Mouse (Mus musculus) liver, adult (tissue): ENCODE measurements around the gene Abhd14b.
A peak's percentile ranks its signal among the peaks of the same experiment; 100 is the strongest.

ENCODE experiments used
- GATA4 ChIP-seq: IDR thresholded peaks from 2 replicates; pipeline ENCODE4 v1.6.1; 2014; ENCODE audit warnings: mild to moderate bottlenecking, low read length; ENCODE audit not compliant: insufficient replicate concordance

Gene Abhd14b

DNA sequence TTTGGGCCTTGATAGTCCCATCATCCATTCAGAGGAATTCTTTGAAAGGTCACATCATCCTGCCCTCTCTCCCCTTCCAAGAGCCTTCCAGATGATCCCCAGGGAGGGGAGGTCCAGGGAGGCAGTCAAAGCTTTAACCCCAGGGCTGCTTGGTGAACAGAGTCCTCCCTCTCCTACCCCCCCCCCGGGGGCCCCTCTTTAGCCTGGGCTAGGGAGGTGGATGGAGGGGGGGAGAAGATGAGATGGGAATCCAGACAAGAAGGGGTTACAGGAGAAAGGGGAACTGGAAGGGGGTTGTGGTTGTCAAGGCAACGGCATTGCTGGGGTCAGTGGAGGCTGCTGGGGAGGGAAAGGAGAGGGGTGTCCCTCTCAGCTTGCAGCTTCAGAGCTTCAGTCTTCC is 26.7 kb upstream of the Abhd14b start:
- no peak for TF ChIP-seq GATA4

DNA sequence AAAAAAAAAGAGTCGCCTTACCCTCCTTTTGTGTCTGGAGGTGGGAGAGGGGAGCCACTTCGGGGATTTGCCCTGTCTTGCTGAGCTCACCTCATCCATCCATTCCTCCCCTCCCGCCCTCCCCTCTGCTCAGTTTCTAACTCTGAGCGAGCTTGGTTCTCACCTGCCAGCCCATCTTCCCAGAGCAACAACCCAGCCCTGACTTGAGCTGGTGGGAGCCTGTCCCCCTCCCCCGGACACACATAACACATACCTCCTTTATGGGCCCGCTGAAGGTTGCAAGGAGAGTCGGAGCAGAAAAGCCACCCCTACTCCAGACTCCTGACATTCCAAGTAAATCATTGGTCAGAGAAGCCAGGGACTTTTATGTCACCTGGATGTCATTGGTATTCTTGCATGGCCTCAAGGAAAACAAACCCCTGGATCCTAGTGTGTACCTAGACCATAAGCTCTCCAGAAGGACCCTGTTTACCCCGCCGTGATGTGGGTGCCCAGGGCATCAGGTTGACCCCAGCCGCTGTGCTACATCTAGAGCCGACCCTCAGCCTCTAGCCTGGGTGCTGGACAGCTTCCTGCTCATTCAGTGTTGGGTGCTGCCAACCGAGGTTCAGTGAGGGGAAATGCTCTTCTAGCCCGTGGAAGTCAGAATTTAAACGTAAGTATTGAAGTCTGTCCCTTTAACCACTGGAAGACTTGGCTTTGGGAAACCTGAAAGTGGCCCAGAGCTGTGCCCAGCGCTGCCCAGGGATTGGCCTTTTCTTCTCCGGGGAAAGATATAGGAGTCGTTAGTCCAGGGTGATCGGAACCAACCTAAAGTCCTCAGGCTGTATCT is 26.0 kb upstream of the Abhd14b start:
- no peak for TF ChIP-seq GATA4

DNA sequence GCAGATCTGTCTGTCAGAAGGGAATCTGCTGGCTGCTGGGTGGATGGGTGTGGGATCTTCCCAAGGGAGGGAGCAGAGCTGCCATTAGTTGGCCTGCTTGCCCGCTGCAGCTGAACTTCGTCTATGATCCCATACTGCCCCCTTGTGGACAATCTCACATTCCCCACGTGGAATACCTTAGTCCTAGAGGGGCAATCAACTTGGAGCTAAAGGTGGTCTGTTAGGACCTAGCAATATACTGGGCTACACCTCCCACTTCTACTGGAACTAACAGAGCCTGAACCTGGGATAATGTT is 25.4 kb upstream of the Abhd14b start:
- TF ChIP-seq GATA4, result no peak

DNA sequence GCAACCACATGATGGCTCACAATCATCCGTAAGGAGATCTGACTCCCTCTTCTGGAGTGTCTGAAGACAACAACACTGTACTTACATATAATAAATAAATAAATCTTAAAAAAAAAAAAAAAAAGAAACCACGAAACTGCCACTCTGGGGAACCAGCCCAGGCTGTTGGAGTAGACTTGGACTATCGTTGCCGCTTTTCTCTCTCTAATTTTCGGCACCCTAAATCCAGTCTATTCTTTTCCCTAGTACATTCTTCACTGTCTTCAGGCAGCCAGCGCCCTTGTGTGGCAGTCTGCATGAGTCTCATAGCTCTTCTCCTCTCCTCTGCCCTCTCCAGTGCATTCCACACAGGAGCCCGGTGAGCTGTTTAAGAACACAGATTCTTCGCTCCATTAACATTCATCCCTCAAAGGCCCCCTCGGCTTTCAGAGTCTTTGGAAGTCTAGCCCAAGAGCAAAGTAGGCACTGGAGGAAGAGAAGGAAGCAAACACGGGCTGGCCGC is 18.5 kb upstream of the Abhd14b start:
- TF ChIP-seq GATA4, result no peak

DNA sequence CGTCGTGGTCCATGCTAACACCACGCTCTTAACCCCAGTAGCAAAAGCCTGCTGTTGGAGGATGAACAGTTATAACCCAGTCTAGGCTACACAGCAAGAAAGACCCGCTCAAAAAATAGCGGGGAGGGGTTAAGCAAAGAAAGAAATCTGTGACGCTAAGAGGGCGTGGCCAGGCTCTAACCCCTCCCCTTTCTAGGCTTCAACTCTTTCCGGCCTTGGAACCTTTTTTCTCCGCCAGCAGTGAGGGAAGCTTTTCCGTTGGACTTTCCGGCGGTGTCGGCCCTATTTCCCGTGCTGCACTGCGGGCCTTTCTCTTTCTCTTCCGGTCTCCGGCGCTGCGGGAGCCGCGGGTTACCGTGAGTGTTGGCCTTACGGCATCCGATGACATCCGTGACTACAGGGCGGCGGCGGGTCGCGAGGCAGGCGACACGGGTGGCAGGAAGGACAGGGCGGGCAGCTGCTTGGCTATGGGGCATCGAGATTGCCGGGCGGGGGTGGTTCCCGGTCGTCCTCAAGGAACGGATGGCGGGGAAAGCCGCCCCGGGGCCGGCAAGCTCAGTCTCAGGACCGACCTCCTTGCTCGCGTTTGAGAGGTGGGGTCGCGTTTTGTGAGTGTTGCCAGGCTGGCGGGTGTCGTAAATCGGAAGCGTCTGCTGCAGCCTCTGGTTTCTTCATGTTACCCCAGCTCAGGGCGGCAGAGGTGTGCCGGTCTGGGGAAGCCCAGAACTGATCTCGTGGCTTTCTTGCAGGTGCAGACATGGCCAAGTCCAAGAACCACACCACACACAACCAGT is 17.8 kb upstream of the Abhd14b start, which contains the start of gene Rpl29:
Gene Rpl29 (plus strand): TSS at position 234 of the 794 bp plus-strand sequence.
- TF ChIP-seq GATA4, result peak; percentile 16; the same call in 1 of the 2 replicates

DNA sequence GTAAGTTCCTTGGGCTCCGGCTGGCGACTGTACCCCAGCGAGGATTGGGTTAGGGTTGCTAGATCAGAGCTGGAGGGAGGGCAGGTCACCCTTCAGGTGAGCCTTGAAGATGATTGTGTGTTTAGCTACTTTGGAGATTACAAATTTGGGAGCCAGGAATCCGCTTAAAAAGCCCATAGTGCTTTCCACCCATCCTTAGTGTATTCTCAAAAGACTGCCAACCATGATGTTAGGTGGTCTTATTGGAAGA is 17.3 kb upstream of the Abhd14b start:
- no peak for TF ChIP-seq GATA4

DNA sequence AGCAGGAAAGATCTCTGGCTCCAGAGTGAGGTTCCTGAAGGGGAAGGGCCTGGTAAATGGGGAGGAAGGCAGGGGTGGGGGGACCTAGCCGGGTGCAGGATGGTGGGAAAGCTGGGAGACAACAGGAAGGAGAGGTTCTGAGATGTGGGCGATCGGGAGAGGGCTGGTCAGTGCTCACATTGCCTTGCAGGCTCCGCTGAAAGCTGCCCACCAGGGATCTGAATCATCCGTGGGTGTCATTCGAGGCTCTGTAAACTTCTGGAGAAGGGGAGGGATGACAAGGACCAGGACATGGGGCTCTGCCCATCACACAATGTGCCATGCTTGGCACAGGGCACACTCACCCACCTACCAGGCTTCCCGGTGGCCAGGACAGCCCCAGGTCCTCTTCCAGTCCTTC is 13.9 kb upstream of the Abhd14b start:
- no peak for TF ChIP-seq GATA4

DNA sequence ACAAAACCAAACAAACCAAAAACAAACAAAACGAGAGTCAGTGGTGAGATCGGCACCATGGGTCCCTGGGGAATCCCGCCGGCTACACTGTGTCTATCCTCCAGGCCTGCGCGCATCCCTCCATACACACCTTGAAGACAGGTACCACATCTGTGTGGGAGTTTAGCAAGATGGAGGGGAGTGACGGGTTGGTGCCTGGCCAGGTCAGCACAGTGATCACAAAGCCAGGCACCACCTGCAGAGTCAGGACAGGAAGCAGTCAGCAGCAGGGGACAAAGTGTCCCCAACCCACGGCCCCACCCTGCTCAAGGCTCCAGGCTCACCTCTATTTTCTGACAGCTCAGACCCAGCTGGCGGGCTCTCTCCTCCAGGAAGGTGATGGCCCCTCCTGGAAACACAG is 10.7 kb upstream of the Abhd14b start:
- no peak for TF ChIP-seq GATA4

DNA sequence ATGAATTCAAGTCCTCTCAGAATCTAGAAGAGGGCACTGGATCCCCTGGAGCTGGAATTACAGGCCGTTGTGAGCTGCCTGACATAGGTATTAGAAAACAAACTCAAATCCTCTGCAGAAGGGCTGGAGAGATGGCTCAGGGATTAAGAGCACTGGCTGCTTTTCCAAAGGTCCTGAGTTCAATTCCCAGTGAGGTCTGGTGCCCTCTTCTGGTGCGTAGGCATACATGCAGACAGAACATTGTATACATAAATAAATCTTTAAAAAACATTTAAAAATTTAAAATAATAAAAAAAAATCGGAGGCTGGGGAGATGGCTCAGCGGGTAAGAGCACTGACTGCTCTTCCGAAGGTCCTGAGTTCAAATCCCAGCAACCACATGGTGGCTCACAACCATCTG is 4.6 kb upstream of the Abhd14b start:
- TF ChIP-seq GATA4, result no peak

DNA sequence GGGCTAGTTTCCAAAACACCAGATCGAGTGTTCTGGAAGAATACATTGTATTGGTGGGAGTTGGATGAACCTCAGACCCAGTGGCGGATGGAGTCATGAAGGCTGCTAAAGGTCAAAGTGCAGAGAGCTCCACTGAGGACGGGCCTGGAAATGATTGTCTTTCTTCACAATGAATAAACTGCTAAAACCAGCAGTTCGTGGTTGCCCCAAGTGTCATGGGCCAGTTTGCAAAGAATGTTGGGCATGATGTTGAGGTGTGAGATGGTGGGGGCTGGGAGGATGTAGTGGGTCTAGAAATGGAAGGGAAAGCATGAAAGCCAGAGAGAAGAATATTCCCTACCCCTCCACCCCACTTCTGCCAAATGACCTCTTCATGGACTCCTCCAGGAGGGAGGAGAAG is 2.4 kb upstream of the Abhd14b start:
- no peak for TF ChIP-seq GATA4

DNA sequence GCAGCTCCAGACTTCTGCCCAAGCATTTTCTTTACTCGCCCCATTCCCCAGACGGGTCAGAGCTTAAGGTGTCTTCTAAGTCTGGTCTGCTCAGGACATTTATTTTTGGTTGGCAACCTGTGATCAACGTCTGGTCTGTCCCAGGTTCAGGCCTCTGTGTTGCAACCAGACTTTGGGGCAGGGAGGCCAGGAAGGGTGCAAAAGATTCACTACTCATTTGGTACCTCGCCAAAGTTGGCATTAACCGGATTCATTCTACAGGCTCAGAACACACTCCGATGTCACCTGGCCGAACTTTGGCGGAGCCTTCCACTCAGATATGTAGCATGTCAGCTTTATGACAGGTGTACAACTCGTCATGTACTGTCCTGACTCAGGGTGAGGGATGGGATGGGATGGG is 692 bp downstream of the Abhd14b start:
- no peak for TF ChIP-seq GATA4

DNA sequence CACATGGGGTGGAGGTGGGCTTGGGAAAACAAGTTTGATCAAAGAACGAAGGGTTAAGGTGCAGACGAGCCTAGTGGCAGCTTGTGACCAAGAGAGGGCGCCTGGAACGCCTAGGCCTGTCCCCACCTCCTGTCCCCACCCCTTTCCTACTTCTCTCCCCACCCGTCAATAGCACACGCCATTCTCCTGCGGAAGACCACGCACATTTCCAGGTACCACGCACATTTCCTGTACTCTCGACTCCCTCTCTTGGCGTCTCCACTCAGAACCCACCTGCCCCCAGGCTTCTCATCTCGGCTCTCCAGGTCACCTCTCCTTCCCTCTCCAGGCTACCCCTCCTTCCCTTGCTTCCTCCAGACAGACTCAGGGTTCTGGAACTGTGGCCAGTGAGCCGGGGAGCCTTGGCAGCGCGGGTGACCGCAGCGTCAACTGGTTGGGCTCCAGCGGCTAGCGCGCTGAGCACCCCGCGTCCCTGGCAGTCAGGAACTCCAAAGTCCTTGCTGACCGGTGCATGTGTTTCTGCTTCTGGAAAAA is 1.3 kb downstream of the Abhd14b start:
- TF ChIP-seq GATA4, result no peak; the same call in 1 of the 2 replicates

DNA sequence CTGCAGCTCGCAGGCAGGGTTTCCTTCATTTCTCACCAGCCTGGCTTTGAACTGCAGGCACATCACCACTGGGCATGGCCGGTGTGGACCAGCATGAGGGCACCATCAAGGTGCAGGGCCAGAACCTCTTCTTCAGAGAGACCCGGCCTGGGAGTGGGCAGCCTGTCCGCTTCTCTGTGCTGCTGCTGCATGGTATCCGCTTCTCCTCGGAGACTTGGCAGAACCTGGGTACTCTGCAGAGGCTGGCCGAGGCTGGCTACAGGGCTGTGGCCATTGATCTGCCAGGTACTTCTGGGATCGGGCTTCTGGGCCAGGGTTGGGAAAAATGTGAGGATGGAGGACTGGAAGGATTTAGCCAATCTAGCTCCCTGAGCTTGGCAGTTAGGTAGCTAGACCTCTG is 2.7 kb downstream of the Abhd14b start:
- TF ChIP-seq GATA4, result no peak

DNA sequence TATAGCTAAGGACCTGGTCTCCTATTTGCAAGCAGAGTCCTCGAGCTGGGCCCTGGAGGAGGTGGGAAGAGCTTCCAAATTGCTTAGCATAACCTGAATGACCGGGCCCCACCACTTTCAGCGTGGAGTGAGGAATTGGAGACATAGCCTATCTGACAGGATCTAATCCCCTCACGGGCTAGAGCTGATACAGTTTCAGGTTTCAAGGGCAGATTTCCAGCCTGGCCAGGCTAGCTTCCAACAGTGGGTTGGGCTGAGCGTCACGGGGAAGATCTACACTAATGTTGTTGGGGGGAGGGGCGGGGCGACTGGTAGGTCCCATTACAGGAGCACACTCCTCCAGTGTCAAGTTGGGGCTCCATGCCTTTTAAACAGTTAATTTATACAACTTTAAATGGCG is 3.4 kb downstream of the Abhd14b start:
- peak; percentile 27; the same call in 1 of the 2 replicates for TF ChIP-seq GATA4

DNA sequence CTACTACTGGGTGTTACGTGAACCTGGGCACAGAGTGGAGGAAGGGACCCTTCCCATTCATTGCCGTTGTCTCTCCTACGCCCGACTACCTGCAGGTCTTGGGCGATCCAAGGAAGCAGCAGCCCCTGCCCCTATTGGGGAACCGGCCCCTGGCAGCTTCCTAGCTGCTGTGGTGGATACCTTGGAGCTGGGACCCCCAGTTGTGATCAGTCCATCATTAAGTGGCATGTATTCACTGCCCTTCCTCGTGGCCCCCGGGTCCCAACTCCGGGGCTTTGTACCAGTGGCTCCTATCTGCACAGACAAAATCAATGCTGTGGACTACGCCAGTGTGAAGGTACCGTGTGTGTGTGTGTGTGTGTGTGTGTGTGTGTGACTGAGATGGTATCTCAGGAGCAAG is 4.0 kb downstream of the Abhd14b start:
- TF ChIP-seq GATA4, result no peak

DNA sequence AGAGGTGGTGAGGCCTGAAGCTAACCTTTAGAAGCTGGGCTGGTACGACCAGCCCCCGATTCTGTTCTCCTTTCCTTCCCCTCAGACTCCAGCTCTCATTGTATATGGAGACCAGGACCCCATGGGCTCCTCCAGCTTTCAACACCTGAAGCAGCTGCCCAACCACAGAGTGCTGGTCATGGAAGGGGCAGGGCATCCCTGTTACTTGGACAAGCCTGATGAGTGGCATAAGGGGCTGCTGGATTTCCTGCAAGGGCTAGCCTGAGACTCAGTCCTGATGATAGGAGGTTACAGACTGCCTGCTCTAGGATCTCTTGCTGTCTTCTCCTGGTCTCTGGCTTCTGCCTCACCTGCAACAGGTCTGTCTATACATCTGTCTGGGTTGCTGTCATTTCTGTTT is 4.6 kb downstream of the Abhd14b start:
- TF ChIP-seq GATA4, result no peak
